Mouse (Mus musculus) heart, postnatal 0 days (tissue): ENCODE results near the gene Thap3.
A peak's percentile ranks its signal among the peaks of the same experiment; 100 is the strongest.

Source experiments
- CTCF ChIP-seq: IDR thresholded peaks from 2 replicates; pipeline ENCODE4 v1.5.1; 2016; ENCODE audit warnings: antibody characterized with exemption, control low read depth, low read depth
- EP300 ChIP-seq: IDR thresholded peaks from 2 replicates; pipeline ENCODE4 v1.6.1; 2016; ENCODE audit warnings: antibody characterized with exemption, low read depth

DNA sequence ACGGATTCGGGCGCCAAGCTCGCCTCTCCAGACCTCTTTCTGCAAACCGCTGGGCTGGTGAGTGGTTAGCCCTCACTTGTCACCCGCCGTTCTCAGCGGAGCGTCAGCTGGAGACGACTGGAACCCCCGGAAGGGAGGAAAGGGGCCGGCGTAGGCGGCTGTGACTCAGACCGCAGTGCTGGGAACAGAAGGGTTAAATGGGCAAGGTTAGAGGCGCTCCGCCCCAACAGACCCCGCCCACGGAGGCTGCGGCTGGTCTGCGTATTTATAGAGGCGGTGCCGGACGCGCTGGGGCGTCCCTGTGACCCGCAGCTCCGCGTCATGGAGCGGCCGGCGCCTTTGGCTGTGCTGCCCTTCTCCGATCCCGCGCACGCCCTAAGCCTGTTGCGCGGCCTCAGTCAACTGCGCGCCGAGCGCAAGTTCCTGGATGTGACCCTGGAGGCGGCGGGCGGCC, 19.9 kb upstream of the Thap3 start, which contains the start of gene Klhl21:
- no peak for TF ChIP-seq CTCF
- TF ChIP-seq EP300 = peak; percentile 63; the same call in 1 of the 2 replicates
